Mouse (Mus musculus) limb, embryonic 10.5 days (tissue): ENCODE measurements around the gene Fpr1. TPM values are rescaled to one million over a fixed set of nuclear protein-coding genes. Genes with fewer than 3 reads are reported as not detected.
A peak's percentile ranks its signal among the peaks of the same experiment; 100 is the strongest.

Experiments used
- DNase-seq: peaks from one replicate; pipeline ENCODE4 v3.0.0-alpha.2; 2017; ENCODE audit warnings: low spot score
- H3K27ac ChIP-seq: fragments of 300-500 bp; sonication (generic); 2 replicates; pipeline ENCODE4 v1.5.1; 2016; ENCODE audit warnings: mild to moderate bottlenecking
- H3K27me3 ChIP-seq: fragments of 300-500 bp; sonication (generic); 2 replicates; pipeline ENCODE4 v1.6.1; 2016; ENCODE audit warnings: low read depth, mild to moderate bottlenecking; ENCODE audit not compliant: poor library complexity, severe bottlenecking
- H3K36me3 ChIP-seq: fragments of 300-500 bp; sonication (generic); 2 replicates; pipeline ENCODE4 v1.6.1; 2016; ENCODE audit warnings: mild to moderate bottlenecking, moderate library complexity
- H3K4me1 ChIP-seq: fragments of 300-500 bp; sonication (generic); 2 replicates; pipeline ENCODE4 v1.6.1; 2016
- H3K4me3 ChIP-seq: fragments of 300-500 bp; sonication (generic); 2 replicates; pipeline ENCODE4 v1.5.1; 2016; ENCODE audit warnings: mild to moderate bottlenecking, moderate library complexity
- H3K9me3 ChIP-seq: fragments of 300-500 bp; sonication (generic); replicated peaks from 2 replicates; pipeline ENCODE4 v1.6.1; 2016; ENCODE audit warnings: mild to moderate bottlenecking
- WGBS: fragments of 180-500 bp; shearing (Covaris S2); methylation state at CpG from one replicate; pipeline ENCODE4 v1.1.7; 2016; 5-methylcytosine and 5-hydroxymethylcytosine counted together
- polyA plus RNA-seq: library from polyadenylated mRNA; unstranded; fragments of >200 nt; fragmentation: Nextera tagmentation; extraction: Ambion mirVana; gene quantifications from 2 replicates; pipeline ENCODE4 v1.2.1, GENCODE M21; 2016

Fpr1 gene
- polyA plus RNA-seq, 1 experiment from 2014 or later, result not detected

DNA sequence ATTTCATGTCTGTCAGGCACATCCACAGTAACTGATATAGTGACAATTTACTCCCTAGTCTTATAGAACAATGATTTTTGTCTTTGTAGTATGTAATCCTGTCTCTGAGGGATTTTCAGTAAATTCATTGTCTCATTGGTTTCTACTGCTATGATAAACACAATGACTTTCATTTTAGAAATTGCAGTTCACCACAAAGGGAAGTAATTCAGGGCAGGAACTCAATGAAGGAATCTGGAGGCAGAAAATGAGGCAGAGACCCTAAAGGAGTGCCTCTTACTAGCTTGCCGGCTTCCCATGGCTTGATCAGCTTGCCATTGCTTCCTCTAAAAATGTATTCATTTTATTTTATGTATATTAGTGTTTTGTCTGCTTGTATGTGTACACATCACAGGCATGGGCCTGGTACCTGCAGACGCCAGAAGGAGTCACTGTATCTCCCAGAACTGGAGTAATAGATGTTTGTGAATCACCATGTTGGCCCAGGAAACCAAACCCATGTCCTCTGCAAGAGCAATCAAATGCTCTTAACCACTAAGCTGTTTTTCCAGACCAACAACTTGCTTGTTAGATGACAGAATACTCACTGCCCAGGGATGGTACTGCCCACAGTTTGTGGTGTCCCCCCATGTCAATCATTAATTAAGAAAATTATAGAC is 12.7 kb downstream of the Fpr1 start:
- H3K27ac ChIP-seq, result no peak overlapping the region
- H3K27me3 ChIP-seq, result no peaks in the 10 kb centered on the region
- 83% methylated on average over 2 of the region's 2 CpGs for WGBS
- H3K36me3 ChIP-seq, result peaks cover 1% of the 10 kb centered on the region
- H3K4me1 ChIP-seq, result no peaks in the 10 kb centered on the region
- no peaks in the 10 kb centered on the region for H3K9me3 ChIP-seq
- DNase-seq, result no peak
- no peak overlapping the region for H3K4me3 ChIP-seq

- Histone ChIP-seq H3K4me3 (no peak overlapping the region), H3K27ac (no peak overlapping the region), H3K4me1 (no peaks in the 10 kb centered on the region), H3K36me3 (peaks cover 28% of the 10 kb centered on the region), H3K9me3 (no peaks in the 10 kb centered on the region), H3K27me3 (no peaks in the 10 kb centered on the region)
- WGBS, result 90% methylated on average over 11 of the region's 11 CpGs
- no peak for DNase-seq
Measured at GRCm38 (mm10) chr17:17866801-17867469, 16.8 kb downstream of the Fpr1 start.

DNA sequence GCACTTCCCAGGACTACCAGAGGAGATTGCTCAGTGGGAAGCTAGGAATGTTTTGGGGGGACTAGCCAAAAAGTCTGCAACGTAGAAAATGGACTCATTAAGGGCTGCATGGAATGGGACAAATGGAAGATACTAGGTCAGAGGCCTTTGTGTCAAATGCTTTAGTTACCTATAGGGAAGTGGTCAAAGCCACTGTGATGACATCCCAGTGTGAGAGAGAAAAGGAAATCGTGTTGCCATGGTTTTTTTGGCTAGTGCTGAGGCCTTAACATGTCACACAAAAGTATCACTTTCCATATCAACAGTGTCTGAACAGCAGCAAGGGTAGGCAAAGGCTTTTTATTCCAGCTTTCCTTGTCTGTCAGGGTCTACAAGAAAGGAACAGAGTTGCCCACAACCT is 18.6 kb downstream of the Fpr1 start:
- H3K4me3 ChIP-seq, result no peak overlapping the region
- no peak for DNase-seq
- 66% methylated on average over 2 of the region's 2 CpGs for WGBS
- no peaks in the 10 kb centered on the region for H3K27me3 ChIP-seq
- H3K9me3 ChIP-seq, result no peaks in the 10 kb centered on the region
- peaks cover 28% of the 10 kb centered on the region for H3K36me3 ChIP-seq
- no peak overlapping the region for H3K27ac ChIP-seq
- H3K4me1 ChIP-seq, result no peaks in the 10 kb centered on the region

GRCm38 (mm10) chr17:17862360-17862759 is 21.4 kb downstream of the Fpr1 start:
- peaks cover 28% of the 10 kb centered on the region for H3K36me3 ChIP-seq

GRCm38 (mm10) chr17:17860110-17860509 is 23.6 kb downstream of the Fpr1 start:
- no peaks in the 10 kb centered on the region for H3K9me3 ChIP-seq
- DNase-seq, result no peak
- 83% methylated on average over 3 of the region's 3 CpGs for WGBS
- H3K36me3 ChIP-seq, result peaks cover 19% of the 10 kb centered on the region
- peaks cover 6% of the 10 kb centered on the region for H3K4me1 ChIP-seq
- no peaks in the 10 kb centered on the region for H3K27me3 ChIP-seq
- no peak overlapping the region for H3K27ac ChIP-seq
- no peak overlapping the region for H3K4me3 ChIP-seq

More at GRCm38 (mm10) chr17:17862360-17862759, 21.4 kb downstream of the Fpr1 start:
- no peak for DNase-seq
- 80% methylated on average over 1 of the region's 1 CpGs for WGBS
- no peak overlapping the region for H3K4me3 ChIP-seq
- no peaks in the 10 kb centered on the region for H3K9me3 ChIP-seq
- no peaks in the 10 kb centered on the region for H3K27me3 ChIP-seq
- H3K4me1 ChIP-seq, result no peaks in the 10 kb centered on the region
- no peak overlapping the region for H3K27ac ChIP-seq

GRCm38 (mm10) chr17:17857446-17857845 is 26.3 kb downstream of the Fpr1 start:
- DNase-seq, result no peak
- peaks cover 3% of the 10 kb centered on the region for H3K36me3 ChIP-seq
- no peak overlapping the region for H3K4me3 ChIP-seq
- H3K27me3 ChIP-seq, result no peaks in the 10 kb centered on the region
- no peaks in the 10 kb centered on the region for H3K9me3 ChIP-seq
- H3K4me1 ChIP-seq, result peaks cover 12% of the 10 kb centered on the region
- no peak overlapping the region for H3K27ac ChIP-seq
- 100% methylated on average over 1 of the region's 1 CpGs for WGBS

- H3K27me3 ChIP-seq, result no peaks in the 10 kb centered on the region
- H3K36me3 ChIP-seq, result no peaks in the 10 kb centered on the region; the same call in 1 of the 2 replicates
- H3K9me3 ChIP-seq, result no peaks in the 10 kb centered on the region
- WGBS, result 61% methylated on average over 1 of the region's 1 CpGs
- no peak for DNase-seq
- peaks cover 12% of the 10 kb centered on the region for H3K4me1 ChIP-seq
- no peak overlapping the region for H3K27ac ChIP-seq
- no peak overlapping the region for H3K4me3 ChIP-seq
Measured at GRCm38 (mm10) chr17:17856612-17857011, 27.1 kb downstream of the Fpr1 start.

DNA sequence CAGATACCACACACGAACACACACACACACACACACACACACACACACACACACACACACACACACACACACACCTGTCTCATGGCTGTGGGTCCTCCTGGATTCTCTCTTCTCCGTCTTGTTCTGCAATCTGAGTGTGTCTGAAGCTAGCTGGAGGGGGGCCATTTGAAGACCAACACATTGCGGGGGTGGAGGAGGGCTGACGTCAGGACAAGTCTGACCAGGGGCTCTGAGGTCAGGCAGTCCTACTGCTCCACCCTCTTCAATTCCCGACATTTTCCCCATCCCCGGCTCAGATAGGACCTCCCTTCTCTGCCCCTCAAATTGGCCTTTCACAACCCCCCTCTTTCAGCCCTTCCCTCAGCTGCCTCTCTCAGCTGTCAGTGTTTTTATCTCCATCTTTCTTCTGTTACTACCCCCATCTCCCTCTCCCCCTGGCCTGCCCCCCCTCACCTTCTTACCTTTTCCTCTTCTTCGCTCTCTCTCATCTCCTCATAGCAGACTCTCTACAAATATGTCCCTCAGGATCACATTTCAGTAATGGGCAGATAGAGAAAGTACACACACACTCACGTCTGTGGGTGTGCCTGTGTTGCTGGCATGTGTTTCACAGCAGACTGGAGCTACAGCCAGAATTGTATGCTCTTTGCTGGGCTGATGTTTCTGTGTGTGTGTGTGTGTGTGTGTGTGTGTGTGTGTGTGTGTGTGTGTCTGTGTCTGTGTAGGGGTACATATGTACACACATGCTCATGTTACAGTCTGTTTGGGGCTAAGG is 28.5 kb downstream of the Fpr1 start, which contains the start of gene Has1:
Has1 (minus strand) TSS at position 142 of the 775 bp plus-strand sequence.
- peaks cover 15% of the 10 kb centered on the region for H3K4me1 ChIP-seq
- no peak within 1 kb of the TSS; the same call in 1 of the 2 replicates for H3K27ac ChIP-seq
- WGBS, result 37% methylated on average over 8 of the region's 8 CpGs
- peaks cover 2% of the 10 kb centered on the region; the same call in 1 of the 2 replicates for H3K36me3 ChIP-seq
- no peaks in the 10 kb centered on the region for H3K9me3 ChIP-seq
- no peak within 1 kb of the TSS for H3K4me3 ChIP-seq
- DNase-seq, result peak; percentile 42
- H3K27me3 ChIP-seq, result peaks cover 9% of the 10 kb centered on the region

DNA sequence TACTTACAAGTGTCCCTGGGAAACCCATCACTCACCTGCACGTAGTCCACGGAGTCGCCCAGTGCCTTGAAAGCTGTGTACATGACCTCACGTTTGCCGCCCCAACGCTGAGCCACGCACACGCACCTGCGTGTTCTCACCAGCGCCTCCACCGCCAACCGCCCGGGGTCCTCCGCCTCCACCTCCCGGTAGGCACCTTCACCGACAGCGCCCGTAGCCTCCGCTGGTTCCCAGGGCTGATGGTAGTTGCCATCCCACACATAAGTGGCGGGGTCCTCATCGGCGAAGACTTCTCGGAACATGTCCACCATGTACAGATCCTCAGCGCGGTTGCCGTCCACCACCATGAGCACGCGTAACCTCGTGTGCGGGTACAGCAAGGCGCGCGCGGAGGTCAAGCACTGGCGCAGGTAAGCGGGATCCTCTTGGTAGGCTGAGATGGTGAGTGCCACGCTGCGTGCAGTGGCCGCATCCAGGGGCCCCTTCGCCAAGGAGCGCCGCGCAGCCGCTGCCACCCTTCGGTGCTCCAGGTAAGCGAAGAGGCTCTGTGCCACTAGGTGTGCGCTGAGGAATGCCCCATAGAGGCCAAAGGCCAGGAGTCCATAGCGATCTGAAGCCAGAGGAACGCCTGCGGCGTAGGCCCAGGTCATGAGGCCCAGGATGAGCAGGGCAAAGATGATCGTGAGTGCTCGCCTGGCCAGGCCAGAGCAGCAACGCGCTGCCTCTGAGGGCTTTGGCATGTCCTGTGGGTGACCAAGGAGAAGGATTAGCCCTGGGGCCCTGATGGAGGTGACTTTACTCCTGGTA is 33.6 kb downstream of the Fpr1 start:
- Histone ChIP-seq H3K4me3 (peak overlapping the region; percentile 4; the same call in 1 of the 2 replicates), H3K4me1 (peaks cover 16% of the 10 kb centered on the region), H3K9me3 (no peaks in the 10 kb centered on the region), H3K27ac (no peak overlapping the region), H3K36me3 (peaks cover 22% of the 10 kb centered on the region), H3K27me3 (peaks cover 37% of the 10 kb centered on the region)
- WGBS, result 15% methylated on average over 55 of the region's 55 CpGs
- no peak for DNase-seq

GRCm38 (mm10) chr17:17848988-17849387 is 34.8 kb downstream of the Fpr1 start:
- Histone ChIP-seq H3K4me3 (no peak overlapping the region), H3K27ac (no peak overlapping the region), H3K4me1 (peaks cover 9% of the 10 kb centered on the region; the same call in 1 of the 2 replicates), H3K9me3 (no peaks in the 10 kb centered on the region), H3K36me3 (peaks cover 22% of the 10 kb centered on the region), H3K27me3 (peaks cover 37% of the 10 kb centered on the region)
- 78% methylated on average over 2 of the region's 2 CpGs for WGBS
- no peak for DNase-seq

DNA sequence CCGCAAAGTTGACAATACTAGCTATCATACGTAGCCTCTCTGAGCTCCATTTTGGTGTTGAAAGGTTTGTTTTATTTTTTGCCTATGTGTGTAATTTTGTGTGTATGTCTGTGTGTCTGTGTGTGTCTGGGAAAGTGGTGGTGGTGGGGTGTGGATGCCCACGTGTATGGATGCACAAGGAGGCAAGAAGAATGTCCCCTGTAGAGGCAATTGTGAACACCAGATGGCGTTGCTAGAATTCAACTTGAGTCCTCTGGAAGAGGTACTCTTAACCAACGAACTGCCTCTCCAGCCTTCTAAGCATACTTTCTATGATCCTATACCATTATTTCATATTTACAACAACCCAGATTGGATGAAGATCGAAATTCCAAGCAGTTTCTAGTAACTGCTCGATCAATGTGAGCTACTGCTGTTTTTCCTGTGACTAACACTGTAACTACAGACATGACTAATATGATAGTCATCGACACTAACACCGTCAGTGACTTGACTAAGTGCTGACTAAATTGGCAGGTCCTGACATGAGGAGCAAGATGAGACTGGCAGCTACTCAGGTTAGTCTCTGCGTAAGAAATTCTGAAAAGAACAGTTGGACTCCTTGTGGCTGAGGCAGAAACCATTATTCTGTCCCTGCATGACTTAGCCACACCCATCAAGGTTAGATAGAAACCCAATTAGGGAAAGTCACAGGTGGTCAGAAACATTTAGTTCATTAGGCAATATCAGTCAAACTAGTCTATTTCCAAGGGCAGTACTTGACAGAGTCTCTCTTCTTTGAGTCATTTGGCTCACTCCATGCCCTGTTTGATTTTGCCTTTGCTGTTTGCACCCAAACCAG is 38.3 kb downstream of the Fpr1 start:
- no peak for DNase-seq
- H3K9me3 ChIP-seq, result no peaks in the 10 kb centered on the region
- no peak overlapping the region for H3K4me3 ChIP-seq
- H3K27ac ChIP-seq, result no peak overlapping the region
- 75% methylated on average over 10 of the region's 10 CpGs for WGBS
- H3K27me3 ChIP-seq, result peaks cover 30% of the 10 kb centered on the region
- H3K36me3 ChIP-seq, result peaks cover 52% of the 10 kb centered on the region
- peaks cover 8% of the 10 kb centered on the region; the same call in 1 of the 2 replicates for H3K4me1 ChIP-seq
